Mouse (Mus musculus): ENCODE data around the gene Naglu.

Gene Naglu

DNA sequence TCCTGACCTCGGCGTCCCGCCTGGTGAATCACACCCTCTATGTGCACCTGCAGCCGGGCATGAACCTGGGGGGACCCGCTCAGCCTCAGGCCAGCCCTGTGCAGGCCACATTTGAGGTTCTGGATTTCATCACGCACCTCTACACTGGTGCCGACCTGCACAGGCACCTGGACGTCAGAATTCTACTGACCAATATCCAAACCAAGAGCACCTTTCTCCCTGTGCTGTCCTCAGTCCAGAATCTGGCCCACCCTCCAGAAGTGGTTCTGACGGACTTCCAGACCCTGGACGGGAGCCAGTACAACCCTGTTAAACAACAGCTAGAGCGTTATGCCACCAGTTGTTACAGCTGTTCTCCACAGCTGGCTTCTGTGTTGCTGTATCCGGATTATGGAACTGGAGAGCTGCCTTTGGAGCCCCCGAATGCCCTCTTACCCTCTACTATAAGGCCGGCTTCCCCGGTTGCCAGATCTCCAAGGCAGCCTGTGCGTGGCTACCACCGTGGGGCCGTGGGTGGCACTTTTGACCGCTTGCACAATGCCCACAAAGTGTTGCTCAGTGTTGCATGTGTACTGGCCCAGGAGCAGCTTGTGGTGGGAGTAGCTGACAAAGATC lies 13.4 kb downstream of the Naglu start:
- DNase-seq (ENCODE audit: low spot score in 2 of 2), result peak in 1 of 2 experiments; percentile 22

DNA sequence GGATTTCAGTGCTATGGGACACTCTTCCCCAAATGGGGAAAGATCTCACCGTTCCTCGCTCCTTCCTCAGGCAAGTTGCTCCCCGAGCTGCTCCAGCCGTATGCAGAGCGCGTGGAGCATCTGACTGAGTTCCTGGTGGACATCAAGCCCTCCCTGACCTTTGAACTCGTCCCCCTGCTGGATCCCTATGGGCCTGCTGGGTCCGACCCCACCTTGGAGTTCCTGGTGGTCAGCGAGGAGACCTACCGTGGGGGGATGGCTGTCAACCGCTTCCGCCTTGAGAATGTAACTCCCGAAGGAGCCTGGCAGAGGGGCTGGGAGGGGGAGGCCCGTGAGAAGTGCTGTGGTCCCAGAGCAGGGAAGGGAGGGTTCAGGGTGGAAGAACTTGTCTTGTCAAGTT lies 14.4 kb downstream of the Naglu start:
- no peak for DNase-seq (ENCODE audit: low spot score in 2 of 2)

DNA sequence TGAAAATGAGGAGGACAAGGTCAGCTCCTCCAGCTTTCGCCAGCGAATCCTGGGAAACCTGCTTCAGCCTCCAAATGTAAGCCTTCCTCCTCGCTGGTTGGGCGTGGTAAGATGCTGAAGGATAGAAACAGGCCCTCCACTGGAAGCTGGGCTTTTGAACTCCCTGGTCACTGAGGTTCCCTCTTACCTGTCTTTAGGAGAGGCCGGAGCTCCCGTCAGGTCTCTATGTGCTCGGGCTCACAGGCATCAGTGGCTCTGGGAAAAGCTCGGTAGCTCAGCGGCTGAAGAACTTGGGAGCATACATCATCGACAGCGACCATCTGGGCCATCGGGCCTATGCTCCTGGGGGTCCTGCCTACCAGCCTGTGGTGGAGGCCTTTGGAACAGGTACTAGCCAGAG lies 15.0 kb downstream of the Naglu start:
- peak in 1 of 2 experiments; percentile 10 for DNase-seq (ENCODE audit: low spot score in 2 of 2)

DNA sequence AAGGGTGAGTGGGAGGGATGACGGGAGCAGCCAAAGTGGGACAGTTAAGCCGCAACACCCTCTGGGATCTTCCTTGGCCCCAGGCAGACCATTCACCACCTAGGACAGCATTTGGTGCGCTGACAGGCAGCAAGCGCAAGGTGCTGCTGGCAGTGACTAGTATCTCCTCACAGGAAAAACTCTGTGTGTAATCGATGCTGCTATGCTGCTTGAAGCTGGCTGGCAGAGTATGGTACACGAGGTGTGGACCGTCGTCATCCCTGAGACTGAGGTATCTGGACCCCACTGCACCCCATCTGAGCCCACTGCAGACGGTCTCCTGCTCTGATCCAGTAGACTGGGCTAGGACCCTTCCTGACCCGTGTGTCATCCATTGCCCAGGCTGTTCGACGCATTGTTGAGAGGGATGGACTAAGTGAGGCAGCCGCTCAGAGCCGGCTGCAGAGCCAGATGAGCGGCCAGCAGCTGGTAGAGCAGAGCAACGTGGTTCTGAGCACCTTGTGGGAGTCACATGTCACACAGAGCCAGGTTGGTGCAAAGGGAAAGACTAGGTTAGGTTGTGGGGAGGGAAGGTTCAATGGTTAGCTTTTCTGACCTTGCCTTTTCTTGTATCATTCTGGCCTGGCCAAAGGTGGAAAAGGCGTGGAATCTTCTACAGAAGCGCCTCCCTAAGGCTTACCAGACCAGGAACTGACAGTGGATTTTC lies 16.0 kb downstream of the Naglu start:
- DNase-seq (ENCODE audit: low spot score in 2 of 2), result no peak

DNA sequence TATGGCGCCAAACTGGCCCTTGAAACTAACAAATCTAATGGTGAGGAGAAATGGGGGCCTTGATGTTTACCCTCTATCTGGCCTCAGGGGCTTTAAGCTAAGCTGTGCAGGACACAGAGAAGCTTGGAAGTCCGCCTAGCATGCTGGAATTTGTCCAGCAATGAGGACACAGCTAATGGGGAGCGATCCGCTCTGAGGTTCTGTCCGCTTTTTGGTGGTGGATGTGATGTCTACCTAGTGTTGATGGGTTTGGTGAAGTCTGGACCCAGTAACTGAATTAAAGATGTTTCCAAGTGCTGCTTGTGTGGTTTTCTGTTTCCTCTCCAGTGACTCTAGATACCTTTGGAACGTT lies 16.5 kb downstream of the Naglu start:
- peak in 1 of 2 experiments; percentile 9 for DNase-seq (ENCODE audit: low spot score in 2 of 2)

DNA sequence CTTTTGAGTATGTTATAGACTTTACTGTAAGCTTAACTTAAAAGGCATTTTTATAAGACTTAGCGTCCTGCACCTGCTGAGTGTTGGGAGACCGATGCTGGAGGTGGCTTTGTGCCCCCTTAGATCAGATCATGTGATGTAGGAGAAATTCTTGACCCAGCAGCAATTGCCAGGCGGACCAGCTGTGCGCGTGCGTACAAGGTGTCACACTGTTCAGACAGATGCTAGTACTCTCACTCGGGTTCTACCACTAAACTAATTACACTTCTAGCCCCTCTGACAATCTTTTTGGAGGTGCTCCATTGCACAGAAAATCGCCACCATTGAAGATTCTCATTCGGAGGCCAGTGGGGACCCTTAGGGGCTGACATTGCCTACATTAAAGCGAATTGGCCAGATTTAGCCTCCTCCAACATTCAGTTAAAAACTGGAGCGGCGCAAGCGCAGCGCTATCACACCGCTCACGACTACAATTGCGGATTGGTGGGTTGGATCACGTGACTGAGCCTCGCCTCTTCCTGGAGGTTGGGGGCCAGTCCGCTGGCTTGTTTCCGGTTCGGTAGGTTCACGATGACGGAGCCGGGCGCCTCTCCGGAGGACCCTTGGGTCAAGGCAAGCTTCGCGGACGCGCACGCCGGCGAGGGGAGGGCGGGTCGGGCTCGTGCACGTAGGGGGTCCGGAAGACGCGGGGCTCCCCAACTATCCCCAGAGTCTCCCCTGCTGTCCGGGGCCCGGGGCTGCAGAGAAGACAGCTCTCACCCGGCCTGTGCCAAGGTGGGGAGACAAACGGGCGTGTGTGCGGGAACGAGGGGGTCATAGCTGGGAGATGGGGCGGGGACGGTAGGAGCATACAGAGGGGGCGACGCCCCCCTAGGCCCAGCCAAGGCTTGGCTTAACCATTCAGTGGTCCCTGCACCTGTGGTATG lies 17.2 kb downstream of the Naglu start, which contains the start of gene Mlx:
TSS of gene Mlx (plus strand) at position 522 of the 926 bp plus-strand sequence.
- DNase-seq (ENCODE audit: low spot score in 2 of 2), result peak; percentile 77 to 92

DNA sequence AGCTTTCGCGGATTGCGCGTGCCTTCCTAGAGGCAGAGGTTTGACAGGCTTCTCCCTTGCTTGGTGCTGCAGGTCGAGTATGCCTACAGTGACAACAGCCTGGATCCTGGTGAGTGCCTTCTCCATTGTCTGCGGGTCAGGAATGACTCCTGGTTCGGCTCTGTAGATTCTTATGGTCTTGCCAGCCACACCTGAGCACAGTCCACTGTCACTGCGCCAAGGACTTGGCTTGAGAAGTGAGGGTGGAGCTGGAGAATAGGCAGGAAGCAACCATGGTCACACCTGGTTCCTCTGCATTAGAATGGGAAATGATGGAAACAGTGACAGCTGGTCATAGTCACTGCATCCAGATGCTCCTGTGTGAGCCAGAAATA lies 17.9 kb downstream of the Naglu start:
- no peak for DNase-seq (ENCODE audit: low spot score in 2 of 2)

DNA sequence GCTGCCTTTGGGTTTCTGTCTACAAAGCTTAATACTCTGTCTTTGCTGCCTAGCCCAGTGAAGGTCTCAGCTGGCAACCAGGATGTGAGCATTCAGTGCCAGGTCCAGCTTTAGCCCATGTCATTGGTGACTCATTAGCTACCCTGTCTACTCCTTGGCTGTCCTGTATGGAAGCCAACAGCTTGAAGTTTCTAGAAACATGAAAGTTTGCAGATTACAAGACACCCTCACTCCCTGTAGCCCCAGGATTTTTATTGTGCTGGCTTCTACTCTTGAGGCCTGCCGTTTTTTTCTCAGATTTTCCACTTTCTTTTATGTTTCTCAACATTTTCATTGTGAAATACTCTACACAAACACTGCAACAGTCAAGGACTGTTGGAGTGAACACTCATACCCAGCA lies 20.1 kb downstream of the Naglu start:
- no peak for DNase-seq (ENCODE audit: low spot score in 2 of 2)

DNA sequence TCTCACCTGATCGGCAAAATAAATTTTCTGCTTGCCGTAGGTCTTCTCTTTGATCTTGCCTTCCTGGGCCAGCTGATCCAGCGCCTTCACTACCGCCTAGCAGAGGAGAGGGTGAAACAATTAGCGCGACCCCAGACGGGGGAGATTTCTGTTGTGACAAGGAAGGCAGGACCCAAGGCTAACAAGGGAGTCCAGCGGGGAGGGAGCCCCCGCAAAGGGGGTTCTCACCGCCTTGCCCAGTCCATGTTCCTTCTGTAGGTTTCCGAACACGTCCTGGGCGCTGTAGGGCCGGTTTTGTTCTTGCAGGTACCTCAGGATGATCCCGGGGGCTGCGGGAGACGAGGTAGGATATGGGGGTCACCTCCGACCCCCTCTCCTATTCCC lies 25.1 kb downstream of the Naglu start:
- DNase-seq (ENCODE audit: low spot score in 2 of 2), result no peak

DNA sequence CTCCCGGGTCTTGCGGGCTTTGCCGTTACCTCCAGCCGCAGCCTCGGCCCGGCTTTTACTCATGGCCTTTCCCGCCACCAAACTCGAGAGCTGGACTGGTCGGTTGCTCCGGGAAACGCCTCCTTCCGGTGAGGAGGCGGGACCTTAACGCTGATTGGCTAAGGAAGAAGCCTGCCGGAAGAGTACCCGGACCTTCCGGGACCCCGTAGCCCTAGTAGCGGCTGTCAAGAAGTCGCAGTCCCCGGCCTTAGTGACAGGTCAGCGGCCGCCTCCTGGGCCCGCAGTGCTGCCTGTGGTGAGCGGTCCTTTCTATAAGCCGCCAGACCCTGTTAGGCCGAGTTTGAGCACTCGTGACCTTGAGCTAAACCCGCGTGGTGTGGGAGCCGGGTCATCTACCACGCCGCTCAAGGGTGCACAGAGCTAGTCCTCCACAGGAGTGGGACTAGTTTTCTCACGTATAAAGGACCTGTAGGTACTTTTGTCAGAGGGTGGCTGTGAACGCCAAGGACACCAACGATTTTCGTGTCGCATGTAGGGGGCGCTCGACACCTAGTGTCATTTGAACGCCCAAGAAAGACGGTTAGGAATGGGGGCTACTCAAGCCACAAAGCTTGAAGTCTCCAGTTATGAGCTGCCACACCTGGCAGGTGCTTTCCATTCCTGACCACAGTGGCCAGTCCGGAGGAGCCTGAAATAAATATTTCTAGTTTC lies 25.7 kb downstream of the Naglu start, which contains the start of gene Psmc3ip:
TSS of gene Psmc3ip (minus strand) at position 123 of the 711 bp plus-strand sequence.
- DNase-seq (ENCODE audit: low spot score in 2 of 2), result peak; percentile 93 to 97

DNA sequence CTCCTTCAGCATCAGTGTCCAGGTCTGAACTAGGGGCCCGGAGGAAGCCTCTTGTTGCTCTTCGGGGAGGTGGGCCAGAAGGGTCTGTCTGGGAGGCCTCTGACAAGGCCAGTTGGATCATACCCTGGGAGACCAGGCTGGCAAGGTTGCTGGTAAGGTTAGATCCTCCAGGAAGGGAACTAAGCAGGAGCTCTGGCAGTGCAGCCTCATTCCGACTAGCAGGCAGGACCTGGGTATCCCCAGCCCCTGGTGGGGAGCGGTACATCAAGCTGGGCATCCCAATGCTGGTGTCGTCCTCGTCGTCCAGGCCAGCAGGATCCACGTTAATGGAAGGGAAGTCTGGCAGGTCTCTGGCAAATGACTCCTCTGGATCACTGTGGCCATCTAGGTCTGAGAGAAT lies 28.4 kb downstream of the Naglu start:
- no peak for DNase-seq (ENCODE audit: low spot score in 2 of 2)

DNA sequence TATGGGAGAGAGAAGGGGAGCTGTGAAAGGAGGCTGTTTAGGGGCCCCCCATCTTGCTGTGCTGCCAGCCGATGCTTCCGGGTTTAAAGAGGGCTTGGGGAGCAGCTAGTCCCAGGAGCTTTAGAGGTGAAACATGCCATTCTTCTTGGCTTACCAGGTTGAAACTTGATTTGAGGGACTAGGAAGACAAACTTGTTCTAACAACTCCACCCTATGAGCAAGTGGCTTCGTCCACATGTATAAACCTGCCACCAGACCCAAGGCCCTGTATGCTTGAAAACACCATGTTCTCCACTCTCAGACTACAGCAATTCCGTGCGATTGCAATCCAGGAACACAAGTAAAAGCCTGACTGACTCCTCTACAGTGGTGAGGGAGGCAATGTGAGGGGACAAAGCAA lies 33.2 kb downstream of the Naglu start:
- no peak for DNase-seq (ENCODE audit: low spot score in 2 of 2)

DNA sequence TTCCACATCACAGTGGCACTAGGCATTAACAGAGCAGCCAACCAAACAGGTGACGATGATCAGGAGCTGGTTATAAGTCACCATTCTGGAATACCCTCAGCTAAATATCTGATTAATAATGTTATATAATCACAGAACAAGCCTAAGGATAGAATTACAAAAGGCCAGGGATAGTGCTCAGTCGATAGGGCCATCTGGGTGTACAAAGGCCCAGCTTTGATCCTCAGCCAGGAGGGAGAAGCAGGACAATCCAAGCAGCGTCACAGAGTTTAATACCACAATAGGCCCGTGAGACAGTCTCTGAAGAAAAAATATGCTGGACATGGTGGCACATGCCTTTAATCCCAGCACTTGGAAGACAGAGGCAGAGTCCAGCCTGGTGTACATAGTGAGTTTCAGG lies 39.5 kb downstream of the Naglu start:
- no peak for DNase-seq (ENCODE audit: low spot score in 2 of 2)

DNA sequence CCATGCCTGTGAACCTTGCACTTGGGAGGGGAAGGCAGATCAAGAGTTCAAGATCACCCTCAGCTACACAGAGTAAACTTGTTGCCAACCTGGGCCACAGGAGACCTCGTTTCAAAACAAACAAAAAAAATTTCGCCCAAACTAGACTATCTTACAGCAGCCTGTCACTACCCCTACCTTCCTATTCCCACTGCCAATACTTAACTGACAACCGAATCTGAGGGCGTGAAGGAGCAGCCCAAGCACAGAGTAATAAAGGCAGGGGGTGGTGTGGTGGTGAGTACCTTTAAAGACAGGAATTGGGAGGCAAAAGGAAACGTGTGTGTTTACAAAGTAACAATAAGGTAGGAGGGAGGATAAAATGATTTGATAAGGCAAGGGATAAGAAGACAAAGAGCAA lies 40.9 kb downstream of the Naglu start:
- DNase-seq (ENCODE audit: low spot score in 2 of 2), result no peak

DNA sequence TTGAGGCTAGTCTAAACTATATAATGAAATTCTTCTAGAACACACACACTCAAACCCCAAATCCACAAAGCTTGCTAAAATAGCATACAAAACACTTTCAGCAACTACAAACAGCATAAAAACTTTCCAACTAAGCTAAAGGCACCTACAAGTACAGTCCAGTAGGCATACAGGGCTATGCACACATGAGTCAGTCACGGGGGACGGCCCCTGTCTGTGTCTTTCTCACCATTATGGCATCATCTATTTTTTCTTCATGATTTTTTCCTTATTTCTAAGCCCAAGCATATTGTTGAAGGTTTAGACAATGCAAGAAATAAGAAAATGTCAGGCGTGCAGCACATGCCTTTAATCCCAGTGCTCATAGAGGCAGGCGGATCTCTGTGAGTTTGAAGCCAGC lies 41.4 kb downstream of the Naglu start:
- no peak for DNase-seq (ENCODE audit: low spot score in 2 of 2)

DNA sequence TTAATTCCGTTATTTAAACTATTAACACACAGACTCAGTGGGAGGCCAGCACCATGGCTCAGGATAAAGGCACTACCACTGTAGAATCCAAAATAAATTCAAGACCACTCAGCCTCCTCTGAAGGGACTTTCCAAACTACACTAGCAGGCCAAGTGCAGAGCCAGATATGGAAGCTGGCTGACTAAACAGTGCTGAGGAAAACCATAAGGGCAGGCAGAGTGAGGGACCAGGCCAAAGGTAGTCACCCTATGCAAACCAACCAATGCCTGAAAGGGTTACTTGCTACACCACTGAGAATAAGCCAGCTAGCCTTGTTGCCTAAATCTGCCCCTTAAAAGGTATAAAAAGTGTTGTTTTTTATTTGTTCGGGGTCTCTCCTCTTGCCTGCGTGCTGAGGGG lies 42.4 kb downstream of the Naglu start:
- DNase-seq (ENCODE audit: low spot score in 2 of 2), result no peak

DNA sequence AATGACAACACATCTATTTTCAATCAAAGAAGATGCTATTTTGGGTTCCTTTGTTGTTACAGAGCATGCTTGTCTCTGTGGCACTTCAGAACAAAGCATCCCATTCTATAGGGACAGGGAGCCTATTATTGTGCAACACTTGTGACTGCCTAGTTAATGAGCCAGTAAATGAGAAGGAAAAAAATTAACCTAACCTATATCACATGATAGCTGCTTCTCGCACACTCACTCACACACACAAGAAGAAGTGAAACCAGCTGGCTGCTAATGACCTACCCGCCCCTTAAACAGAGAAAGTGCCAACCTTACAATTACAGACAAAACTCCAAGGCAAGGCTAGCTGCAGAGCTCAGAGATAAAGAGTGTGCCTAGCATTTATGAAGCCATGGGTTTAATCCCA lies 45.8 kb downstream of the Naglu start:
- DNase-seq (ENCODE audit: low spot score in 2 of 2), result peak in 1 of 2 experiments; percentile 30

DNA sequence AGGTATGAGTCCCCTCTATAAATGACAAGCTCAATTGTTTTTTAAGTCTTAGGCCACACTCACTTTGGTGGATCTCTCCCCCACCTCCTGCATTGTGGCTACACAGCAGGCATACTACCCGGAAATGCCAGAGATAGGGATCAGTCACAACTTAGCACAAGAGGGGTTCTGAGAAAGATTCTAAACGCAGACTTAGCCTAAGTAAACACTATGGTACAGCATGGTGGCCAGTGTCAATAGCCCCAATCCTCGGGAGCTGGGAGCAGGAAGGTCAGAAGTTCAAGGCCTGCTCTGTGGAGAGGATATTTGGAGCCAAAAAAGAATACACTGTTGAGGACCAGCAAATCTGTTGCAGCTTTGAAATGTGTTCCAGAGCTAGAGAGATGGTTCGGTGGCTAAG lies 48.3 kb downstream of the Naglu start:
- no peak for DNase-seq (ENCODE audit: low spot score in 2 of 2)

DNA sequence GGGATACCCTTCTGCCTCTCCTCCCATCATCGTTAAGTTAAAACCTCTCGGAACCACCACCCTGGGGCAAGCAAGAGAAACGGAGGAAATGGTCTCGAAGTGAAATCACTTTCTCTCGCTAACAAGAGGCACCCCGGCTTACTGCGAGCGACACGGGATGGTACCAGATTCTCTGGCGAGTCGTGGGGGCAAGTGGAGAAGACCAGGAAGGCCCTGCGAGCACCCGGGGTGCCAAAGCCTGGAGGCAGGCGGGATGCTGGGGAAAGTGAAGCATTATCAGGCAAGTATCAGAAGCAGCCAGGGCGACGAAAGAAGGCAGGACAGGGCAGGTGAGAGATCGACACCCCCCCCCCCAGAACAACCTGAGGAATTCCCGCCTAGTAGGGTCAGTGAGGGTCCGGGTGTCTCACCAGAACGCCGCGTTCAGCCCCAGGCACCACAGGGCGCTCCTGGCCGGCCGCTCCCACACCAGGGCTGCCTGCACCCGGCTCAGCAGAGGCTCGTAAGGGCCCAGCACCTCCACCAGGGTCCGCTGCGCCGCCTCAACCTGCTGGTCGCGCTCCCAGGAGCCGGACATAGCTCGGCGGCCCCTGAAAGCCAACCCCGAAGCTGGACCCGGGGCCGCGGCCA lies 49.4 kb downstream of the Naglu start:
- DNase-seq (ENCODE audit: low spot score in 2 of 2), result peak; percentile 51 to 54

DNA sequence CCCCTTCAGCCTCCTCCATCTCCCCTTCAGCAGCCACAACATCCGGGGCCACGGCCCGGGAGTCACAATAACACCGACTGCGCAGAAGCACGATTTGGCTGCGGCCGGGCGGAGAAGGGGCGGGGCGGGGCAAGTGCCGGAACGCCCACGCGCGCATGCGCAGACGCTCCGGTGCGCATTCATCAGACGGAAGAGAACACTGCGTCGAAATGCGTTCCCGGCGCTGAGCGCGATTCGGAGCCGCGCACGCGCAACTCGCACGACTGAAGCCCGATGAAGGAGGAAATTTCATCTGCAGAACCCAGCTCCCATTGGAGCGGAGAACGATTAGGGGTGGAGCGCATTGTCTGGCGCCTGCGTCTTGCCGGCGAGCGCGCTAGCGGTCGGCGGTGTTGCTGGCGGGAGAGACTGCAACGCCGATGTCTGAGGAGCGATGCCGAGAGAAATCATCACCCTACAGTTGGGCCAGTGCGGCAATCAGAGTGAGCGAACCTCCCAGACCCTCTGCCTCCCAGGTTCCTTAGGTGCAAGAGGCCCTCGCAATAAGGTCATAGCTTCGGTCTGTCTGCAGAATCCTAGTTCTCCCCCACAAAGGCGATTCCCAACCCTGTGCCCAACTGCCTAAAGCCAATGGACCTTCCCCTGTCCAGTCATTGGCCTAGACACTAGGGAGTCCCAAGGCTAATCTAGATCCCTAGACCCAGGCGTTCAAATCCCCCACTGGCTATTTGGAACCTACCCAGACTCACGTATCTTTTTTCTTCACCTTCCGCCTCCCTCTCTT lies 50.1 kb downstream of the Naglu start, which contains the start of the genes Retreg3 and Tubg1:
TSS of gene Retreg3 (minus strand) at position 133 of the 784 bp plus-strand sequence.
TSS of gene Tubg1 (plus strand) at position 178 of the 784 bp plus-strand sequence.
- DNase-seq (ENCODE audit: low spot score in 2 of 2), result peak; percentile 98 to 99

Measured in spleen, postnatal 10 days (tissue).